Mouse (Mus musculus): ENCODE data around the gene Slc12a7. TPM values are rescaled to one million over a fixed set of nuclear protein-coding genes. Genes with fewer than 3 reads are reported as not detected.
"Not testable (repeated sequence)": the region's sequence is repeated elsewhere in the genome, so short reads cannot be mapped to it uniquely, and the experiment has no call there.

The Slc12a7 gene
- total RNA-seq (2017), result 11.8 and 19.2 TPM in 2 replicates

GRCm38 (mm10) chr13:73732742-73733700 is at the start of gene Slc12a7:
Gene Slc12a7, plus strand, starts transcription at chr13:73733094.
- no peak; a peak in 1 of 4 replicates for ATAC-seq (replicated peaks in 1 of 2; ENCODE audit: insufficient read depth in 1 of 2, low FRiP score in 2 of 2, low TSS enrichment in 1 of 2, low read depth in 1 of 2, poor library complexity in 2 of 2, severe bottlenecking in 2 of 2)

GRCm38 (mm10) chr13:73683682-73684081 is 49.2 kb upstream of the Slc12a7 start:
- ATAC-seq (replicated peaks in 1 of 2; ENCODE audit: insufficient read depth in 1 of 2, low FRiP score in 2 of 2, low TSS enrichment in 1 of 2, low read depth in 1 of 2, poor library complexity in 2 of 2, severe bottlenecking in 2 of 2), result peak; percentile 32 to 60; a peak in 2 of 4 replicates

DNA sequence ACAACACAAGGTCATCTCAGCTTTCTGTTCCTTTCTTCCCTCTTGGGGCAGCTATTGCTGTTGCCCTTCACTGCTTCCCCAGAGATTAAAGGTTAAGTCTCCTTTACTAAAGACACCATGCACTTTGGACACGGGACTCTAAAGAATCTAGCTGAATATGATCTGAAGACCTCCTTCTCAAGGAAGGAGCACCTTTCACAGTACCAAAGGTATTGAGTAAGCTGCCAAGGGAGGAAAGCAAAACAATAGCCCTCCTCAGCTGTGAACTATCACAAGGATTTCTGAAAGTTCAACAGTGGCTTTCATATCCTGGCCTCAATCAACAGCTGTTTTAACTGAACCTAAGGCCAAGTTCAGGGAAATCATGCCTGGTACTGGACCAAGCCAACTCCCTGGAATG is 48.5 kb upstream of the Slc12a7 start:
- ATAC-seq (replicated peaks in 1 of 2; ENCODE audit: insufficient read depth in 1 of 2, low FRiP score in 2 of 2, low TSS enrichment in 1 of 2, low read depth in 1 of 2, poor library complexity in 2 of 2, severe bottlenecking in 2 of 2), result no peak

DNA sequence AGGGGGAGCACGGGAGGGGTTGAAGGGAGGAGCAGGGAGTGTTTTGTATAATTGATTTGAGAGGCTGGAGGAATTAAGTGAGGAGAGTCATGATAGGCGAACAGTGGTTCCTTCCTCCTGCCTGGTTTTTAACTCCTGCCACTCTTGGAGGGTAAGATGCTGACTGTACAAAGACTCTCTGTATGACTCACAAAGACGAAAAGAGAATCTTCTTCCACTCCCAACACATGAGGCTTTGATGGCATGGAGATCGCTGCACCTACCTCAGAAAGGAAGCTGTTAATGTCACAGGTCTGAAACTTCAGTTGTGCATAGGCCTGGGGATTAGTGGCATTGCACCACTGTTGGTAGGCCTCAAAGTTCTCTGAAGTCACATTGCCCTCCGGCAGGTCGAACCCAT is 47.4 kb upstream of the Slc12a7 start:
- ATAC-seq (replicated peaks in 1 of 2; ENCODE audit: insufficient read depth in 1 of 2, low FRiP score in 2 of 2, low TSS enrichment in 1 of 2, low read depth in 1 of 2, poor library complexity in 2 of 2, severe bottlenecking in 2 of 2), result no peak

DNA sequence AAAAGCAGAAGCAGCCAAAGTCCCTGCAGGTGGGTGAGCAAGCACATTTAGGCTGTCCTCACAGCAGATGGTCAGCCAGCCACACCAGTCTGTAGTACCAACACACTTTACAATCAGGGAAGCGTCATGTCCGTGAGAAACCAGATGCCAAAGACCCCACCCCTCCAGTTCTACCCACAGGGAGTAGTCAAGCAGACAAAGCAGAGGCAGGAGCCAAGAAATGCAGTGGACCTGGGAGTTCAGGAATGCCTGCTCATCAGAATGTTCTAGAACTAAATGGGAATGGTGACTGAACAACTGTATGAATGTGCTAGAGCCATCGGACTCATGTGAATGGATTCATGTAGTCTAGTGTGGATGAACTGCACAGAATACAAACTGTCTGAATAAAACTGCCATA is 45.3 kb upstream of the Slc12a7 start:
- ATAC-seq (replicated peaks in 1 of 2; ENCODE audit: insufficient read depth in 1 of 2, low FRiP score in 2 of 2, low TSS enrichment in 1 of 2, low read depth in 1 of 2, poor library complexity in 2 of 2, severe bottlenecking in 2 of 2), result no peak

GRCm38 (mm10) chr13:73688934-73689333 is 44.0 kb upstream of the Slc12a7 start:
- no peak for ATAC-seq (replicated peaks in 1 of 2; ENCODE audit: insufficient read depth in 1 of 2, low FRiP score in 2 of 2, low TSS enrichment in 1 of 2, low read depth in 1 of 2, poor library complexity in 2 of 2, severe bottlenecking in 2 of 2)

- peak; percentile 85 to 86 for ATAC-seq (replicated peaks in 1 of 2; ENCODE audit: insufficient read depth in 1 of 2, low FRiP score in 2 of 2, low TSS enrichment in 1 of 2, low read depth in 1 of 2, poor library complexity in 2 of 2, severe bottlenecking in 2 of 2)
These were observed 40.5 kb upstream of the Slc12a7 start for GRCm38 (mm10) chr13:73692249-73692868.

- ATAC-seq (replicated peaks in 1 of 2; ENCODE audit: insufficient read depth in 1 of 2, low FRiP score in 2 of 2, low TSS enrichment in 1 of 2, low read depth in 1 of 2, poor library complexity in 2 of 2, severe bottlenecking in 2 of 2), result no peak
These were observed 39.6 kb upstream of the Slc12a7 start for GRCm38 (mm10) chr13:73693333-73693732.

GRCm38 (mm10) chr13:73694972-73695371 is 37.9 kb upstream of the Slc12a7 start:
- no peak for ATAC-seq (replicated peaks in 1 of 2; ENCODE audit: insufficient read depth in 1 of 2, low FRiP score in 2 of 2, low TSS enrichment in 1 of 2, low read depth in 1 of 2, poor library complexity in 2 of 2, severe bottlenecking in 2 of 2)

DNA sequence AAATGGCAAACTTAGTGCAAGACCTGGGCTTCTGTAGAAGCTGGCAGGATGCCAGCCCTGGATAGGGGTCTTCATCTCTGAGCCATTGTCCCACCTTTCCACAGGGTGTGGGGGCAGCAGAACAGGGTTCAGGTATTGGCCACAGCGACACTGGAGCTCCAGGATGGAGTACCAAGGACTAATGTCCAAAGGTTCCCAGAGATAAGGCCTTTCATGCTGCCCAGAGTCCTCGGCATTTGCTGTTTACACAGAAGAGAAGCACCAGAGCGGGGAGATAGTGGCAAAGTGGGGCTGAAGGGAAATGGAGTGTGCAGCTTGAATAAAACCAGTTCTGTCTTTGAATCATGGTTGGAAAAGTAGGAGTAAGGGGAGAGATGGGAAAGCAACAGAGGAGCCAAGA is 36.4 kb upstream of the Slc12a7 start:
- no peak for ATAC-seq (replicated peaks in 1 of 2; ENCODE audit: insufficient read depth in 1 of 2, low FRiP score in 2 of 2, low TSS enrichment in 1 of 2, low read depth in 1 of 2, poor library complexity in 2 of 2, severe bottlenecking in 2 of 2)

DNA sequence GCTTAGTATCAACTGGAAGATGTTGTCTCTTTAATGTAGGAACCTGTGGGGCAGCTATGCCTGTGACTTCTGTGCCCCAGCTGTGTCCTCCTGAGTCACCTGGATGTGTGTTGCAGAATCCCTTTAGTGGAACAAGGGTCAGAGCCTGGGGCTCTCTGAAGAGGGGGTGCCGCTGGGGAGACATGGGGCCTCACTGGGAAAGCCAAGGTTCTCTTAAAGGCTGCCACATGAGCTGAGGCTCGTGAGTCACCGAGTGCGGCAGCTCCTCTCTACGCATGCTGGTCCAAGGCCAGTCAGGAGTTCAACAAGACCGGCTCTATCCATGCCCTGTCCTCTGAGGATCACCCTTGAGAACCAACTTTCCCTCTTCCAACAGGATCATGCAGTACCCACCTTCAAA is 33.2 kb upstream of the Slc12a7 start:
- ATAC-seq (replicated peaks in 1 of 2; ENCODE audit: insufficient read depth in 1 of 2, low FRiP score in 2 of 2, low TSS enrichment in 1 of 2, low read depth in 1 of 2, poor library complexity in 2 of 2, severe bottlenecking in 2 of 2), result no peak

- ATAC-seq (replicated peaks in 1 of 2; ENCODE audit: insufficient read depth in 1 of 2, low FRiP score in 2 of 2, low TSS enrichment in 1 of 2, low read depth in 1 of 2, poor library complexity in 2 of 2, severe bottlenecking in 2 of 2), result no peak
These were observed 32.3 kb upstream of the Slc12a7 start for GRCm38 (mm10) chr13:73700554-73700953.

GRCm38 (mm10) chr13:73701161-73701883 is 31.6 kb upstream of the Slc12a7 start:
- ATAC-seq (replicated peaks in 1 of 2; ENCODE audit: insufficient read depth in 1 of 2, low FRiP score in 2 of 2, low TSS enrichment in 1 of 2, low read depth in 1 of 2, poor library complexity in 2 of 2, severe bottlenecking in 2 of 2), result no peak

- ATAC-seq (replicated peaks in 1 of 2; ENCODE audit: insufficient read depth in 1 of 2, low FRiP score in 2 of 2, low TSS enrichment in 1 of 2, low read depth in 1 of 2, poor library complexity in 2 of 2, severe bottlenecking in 2 of 2), result peak; percentile 48 to 58
These were observed 30.1 kb upstream of the Slc12a7 start for GRCm38 (mm10) chr13:73702776-73703175.

- not testable (repeated sequence) for ATAC-seq (replicated peaks in 1 of 2; ENCODE audit: insufficient read depth in 1 of 2, low FRiP score in 2 of 2, low TSS enrichment in 1 of 2, low read depth in 1 of 2, poor library complexity in 2 of 2, severe bottlenecking in 2 of 2)
These were observed 29.4 kb upstream of the Slc12a7 start for GRCm38 (mm10) chr13:73703486-73703885.

- ATAC-seq (replicated peaks in 1 of 2; ENCODE audit: insufficient read depth in 1 of 2, low FRiP score in 2 of 2, low TSS enrichment in 1 of 2, low read depth in 1 of 2, poor library complexity in 2 of 2, severe bottlenecking in 2 of 2), result no peak
These were observed 28.1 kb upstream of the Slc12a7 start, which contains the start of gene Slc6a19 for GRCm38 (mm10) chr13:73704694-73705325. Gene Slc6a19, minus strand, starts transcription at chr13:73704865.

DNA sequence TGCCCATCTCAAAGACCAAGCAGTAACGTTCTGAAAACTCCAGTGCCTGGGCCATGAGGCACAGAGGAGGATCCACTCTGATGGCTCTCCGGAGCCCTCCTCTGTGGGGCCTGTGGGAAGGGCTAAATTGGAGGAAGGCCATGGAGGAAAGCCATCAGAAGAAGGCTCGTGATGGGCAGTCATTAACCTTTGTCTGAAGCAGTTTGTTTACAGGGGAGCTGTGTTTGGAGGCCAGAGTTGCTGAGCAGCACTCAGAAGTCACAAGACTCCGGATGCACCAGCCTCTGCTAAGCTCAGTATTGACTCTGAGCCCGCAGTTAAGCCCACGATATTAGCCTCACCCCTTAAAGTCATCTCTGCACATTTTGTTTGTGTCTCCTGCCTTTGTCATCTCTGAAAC is 23.4 kb upstream of the Slc12a7 start:
- ATAC-seq (replicated peaks in 1 of 2; ENCODE audit: insufficient read depth in 1 of 2, low FRiP score in 2 of 2, low TSS enrichment in 1 of 2, low read depth in 1 of 2, poor library complexity in 2 of 2, severe bottlenecking in 2 of 2), result no peak

All from hematopoietic stem cell, adult 5-6 weeks (primary cell).